Mouse (Mus musculus): ENCODE data around the gene Pigk.
"Not testable (repeated sequence)": the region's sequence is repeated elsewhere in the genome, so short reads cannot be mapped to it uniquely, and the experiment has no call there.

Gene Pigk

DNA sequence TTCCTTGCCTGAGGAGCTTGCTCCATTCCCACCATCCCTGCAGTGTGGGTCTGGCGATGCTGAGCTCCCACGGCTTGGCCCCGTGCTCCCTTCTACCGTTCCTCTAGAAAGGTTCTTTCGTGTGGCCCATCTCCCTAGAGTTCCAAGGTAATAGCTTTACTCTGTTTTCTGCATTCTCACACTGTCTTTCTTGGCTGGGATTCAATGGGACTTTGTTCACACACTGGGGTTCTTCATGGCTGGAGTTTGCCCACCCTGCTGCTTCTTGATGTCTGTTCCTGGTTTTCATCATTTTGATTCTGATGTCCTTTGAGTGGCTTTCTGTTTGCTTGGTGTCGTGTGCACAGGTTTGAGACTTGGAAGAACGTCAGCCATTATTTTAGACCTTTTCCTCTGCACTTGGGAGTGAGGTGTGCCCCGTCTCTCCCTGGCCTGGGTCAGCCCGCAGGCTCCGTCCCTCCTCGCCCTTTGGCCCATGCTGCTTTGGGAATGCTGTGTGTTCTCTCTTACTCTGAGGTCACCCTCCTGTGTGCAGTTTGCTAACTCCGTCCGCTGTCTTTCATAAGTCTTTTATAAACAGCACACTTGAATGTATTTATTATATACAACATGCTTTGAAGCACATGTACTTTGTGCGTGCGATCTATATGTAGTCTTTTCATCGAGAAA lies 63.1 kb downstream of the Pigk start:
- no peak for DNase-seq

DNA sequence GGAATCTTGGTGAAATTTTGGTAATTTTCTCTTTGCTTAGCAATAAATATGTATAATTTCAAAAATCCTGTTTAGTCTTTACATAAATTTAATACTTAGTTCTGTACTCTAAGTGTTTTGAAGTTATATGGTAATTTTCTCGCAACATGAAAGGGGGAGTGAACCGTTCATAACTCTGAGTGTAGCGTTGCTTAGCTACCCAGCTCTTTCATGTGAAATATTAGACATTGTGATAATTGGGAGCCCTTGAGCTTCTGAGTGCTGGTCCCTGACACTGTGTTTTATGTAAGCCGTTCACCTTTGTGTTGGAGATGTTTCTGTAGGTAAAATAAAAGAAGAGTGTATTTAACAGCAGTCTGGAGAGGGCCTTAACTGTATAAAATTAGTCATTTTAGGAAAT lies 65.9 kb downstream of the Pigk start:
- DNase-seq = no peak

DNA sequence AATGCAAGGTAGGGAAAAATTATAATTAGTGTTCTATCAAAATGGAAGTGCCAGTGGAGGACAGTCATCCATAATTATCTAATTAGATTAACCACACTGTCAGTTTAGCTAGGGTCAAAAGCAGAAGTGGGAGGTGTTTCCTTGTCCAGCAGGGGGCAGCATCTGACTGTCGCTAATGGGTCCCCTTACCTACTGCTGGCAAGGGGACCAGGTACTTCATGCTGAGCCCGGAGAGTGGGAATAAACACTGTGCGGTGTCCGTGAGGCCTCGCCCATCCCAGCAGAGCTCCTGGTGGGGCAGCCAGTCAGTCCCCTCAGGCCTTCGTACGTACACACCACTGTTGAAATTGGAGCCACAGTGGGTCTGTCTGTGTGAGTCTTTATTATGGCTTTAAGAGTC lies 69.9 kb downstream of the Pigk start:
- DNase-seq = peak; percentile 50

DNA sequence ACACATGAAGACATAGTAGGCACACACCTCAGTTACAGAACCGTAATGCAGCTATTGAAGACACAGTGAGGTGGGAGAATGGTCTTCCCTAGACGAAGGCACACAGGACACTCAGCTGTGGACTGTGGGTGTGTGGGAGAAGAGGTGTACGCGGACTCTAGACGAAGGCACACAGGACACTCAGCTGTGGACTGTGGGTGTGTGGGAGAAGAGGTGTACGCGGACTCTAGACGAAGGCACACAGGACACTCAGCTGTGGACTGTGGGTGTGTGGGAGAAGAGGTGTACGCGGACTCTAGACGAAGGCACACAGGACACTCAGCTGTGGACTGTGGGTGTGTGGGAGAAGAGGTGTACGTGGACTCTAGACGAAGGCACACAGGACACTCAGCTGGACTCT lies 70.5 kb downstream of the Pigk start:
- DNase-seq = not testable (repeated sequence)

DNA sequence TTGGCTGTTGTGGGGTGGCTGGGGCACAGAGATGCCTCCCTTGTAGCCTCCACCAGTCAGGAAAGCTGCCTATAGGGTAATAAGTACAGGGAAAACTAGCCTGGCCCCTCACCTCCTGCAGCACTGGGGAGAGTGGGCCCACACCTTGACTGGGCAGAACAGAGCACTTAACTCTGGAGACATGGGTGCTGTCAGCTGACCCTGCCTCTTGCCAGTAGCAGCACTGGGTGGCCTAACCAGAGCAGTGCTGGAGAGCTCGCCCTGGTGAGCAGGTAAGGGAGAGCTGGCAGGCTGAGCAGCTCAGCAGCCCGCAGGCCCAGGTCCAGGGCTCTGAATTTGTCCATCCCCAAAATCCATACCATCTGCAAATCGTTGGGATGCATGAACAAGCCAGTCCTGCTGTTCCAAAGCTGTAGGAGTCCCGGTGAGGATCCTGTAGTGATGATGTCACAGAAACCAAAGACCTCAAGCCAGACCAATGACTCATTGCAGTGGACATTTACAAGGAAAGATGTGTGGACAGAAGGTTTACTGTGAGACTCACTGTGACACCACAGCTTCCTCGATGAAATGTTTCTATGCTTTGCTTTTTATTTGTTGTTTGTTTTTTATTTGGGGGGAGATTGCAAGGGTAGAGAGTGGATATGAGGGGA lies 74.5 kb downstream of the Pigk start:
- DNase-seq = not testable (repeated sequence)

DNA sequence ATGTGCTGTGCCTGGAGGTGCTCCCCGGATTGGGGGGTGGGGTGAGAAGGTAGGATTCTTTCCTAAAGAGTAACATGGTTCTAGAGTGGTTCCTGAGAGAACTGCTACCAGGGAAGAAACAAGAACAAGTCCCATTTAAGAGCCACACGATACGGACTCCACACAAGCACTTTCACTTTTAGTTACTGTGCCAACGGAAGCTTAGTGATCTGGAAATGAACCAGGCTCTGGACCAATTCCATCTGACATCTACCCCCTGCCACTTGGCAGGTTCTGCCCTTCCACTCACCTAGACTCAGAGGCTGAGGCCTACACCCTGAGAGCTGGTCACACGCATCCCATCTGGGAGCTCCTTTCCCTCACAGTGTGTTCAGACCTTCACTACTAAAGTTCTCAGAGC lies 78.7 kb downstream of the Pigk start:
- DNase-seq = no peak

DNA sequence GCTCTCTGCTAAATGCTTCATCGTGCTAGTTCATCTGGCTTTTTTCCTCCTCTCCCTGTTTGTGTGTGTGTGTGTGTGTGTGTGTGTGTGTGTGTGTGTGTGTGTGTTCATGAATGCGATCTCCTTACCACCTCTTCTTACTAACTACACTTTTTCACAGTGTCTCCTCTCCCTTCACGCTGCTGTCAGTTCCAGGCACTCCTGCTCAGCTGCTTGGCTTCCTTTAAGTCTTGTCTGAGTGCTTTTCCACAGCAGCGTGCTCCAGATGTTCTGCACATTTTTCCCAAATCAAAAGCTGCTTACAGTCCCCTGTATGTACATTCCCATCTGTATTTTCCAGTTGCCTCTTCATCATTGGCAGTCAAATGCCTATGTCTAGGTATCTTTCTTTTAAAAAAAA lies 79.1 kb downstream of the Pigk start:
- no peak for DNase-seq

DNA sequence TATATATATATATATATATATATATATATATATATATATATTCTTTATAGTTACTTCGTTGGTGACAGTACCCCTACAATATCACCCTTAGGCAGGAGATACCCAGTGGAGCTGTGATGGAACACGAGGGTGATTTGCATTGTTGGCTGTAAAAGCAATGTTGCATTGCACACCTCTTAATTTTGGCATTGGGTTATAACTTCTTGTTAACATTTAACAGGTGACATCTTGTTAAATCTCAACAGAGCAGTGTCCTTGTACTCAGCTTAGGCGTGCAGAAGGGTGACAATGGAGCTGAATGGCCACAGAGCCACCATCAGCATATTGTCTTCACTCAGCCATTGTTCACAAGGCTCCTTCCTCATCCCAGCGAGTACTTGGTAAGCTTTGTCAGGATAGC lies 82.3 kb downstream of the Pigk start:
- no peak for DNase-seq

DNA sequence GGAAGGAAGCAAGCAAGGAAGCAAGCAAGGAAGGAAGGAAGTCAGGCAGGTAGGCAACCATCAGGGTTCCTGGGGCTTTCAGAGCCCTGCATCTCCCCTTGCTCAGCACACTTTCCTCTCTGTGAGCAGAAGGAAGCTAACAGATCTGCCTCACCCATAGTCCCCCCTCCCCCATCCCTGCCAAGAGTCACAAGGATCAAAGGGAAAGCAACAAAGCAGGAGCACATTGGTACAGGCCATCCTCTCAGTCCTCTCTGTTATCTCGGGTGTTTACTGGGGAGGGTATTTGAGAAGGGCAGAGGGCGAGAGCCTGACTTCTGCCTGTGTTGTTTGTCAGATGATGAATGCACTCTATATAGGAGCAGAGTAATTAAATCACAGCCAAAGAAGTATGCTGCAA lies 83.5 kb downstream of the Pigk start:
- no peak for DNase-seq

DNA sequence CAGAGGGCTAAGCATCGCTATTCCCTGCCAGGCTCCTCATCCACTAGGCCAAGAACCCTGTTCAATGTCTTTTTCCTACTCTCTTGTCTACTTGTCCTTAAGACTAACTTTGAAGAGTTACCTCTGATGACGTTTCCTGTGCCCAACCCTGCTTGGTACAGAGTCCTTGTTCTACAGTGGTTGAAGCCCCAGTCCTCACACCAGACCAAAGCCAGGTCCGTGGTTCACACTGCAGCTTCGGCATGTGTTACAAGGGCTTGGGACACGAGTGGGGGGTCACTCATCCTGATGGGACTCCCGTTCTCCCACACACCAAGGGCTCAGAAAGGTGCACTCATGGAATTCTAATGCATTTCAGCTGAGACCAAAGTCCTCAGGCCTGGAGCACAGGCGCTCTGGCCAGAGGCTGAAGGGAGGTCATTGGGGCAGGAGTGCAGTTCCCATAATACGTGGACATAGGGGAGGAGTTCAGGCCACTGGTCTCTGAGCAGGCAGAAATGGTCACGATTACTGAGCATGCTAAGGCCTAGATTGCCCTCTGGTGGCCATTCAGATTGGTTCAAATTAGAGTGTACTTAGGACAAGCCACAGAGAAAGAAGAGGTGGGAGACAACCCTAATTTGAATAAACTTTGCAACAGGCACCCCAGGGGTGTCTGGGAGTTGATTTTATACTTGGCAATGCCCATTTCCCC lies 86.0 kb downstream of the Pigk start:
- DNase-seq = no peak

DNA sequence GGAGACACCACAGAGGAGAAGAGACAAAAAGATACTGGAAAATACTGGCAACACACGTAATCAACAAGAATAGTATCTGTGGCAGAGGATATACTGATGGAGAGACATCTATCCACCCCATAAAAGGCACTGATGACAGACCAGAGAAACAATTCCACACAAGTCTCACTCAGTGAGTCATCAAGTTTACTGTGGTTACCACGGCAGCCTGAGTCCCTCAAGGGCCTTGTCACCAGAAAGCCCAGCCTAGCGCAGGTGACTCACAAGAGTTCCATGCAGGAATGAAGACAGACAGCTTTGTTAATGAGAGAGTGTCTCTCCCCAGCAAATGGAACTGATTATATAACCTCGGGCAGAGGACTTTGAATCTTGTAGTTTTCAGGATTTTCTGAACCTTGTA lies 100.0 kb downstream of the Pigk start:
- no peak for DNase-seq

DNA sequence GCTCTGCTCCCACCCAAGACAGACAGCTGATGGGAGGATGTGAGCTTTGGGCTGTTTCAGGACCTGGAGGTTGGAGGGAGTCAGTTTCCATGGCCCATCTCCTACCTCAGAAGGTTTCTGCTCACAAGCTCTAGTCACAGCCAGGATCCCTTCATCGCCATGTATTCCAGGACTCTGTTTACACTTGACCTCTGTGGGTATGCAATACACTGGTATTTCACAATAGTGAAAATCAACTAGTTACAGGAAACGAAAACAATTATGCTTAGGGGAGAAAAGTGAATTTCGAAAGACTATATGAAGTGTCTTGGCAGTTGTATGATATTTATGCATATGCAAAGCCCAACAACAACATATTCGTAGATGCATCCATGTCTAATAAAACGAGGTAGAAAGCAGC lies 101.2 kb downstream of the Pigk start:
- no peak for DNase-seq

DNA sequence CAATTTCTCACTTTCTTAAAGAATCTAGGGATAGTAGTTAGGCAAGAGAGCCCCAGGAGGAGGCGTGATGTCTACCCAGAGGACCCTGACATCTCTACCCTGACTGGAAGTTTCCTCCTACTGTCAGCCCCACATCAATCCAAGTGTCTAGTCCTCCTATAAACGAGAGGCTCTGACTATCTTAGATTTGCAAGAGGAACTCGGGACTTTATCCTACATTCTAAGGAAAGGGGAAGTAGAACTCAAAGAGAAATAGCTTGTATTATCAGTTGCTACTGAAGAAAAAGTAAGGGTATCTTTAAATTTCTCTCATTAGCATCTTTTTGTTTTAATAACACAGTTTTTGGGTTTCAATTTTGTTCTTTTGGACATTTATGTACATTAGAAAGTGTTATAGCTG lies 106.5 kb downstream of the Pigk start:
- DNase-seq = no peak

DNA sequence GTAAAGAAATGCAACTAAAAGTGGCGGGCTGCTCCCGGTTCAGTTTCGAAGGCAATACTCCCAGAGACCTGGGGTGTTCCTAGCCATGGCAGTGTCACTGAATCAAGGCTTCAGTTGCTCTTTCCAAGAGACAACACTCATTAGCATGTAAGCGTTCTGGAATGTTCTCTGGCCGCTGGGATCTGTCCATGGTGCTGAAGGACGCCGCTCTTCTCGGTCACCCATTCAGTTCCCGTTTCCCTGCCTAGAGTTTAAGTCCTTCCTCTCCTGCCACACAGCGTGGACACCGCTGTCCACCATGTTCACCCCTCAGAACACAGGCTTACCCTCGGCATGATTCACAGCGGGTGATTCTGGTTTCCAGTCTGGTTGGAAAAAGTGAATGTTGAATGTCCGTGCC lies 107.3 kb downstream of the Pigk start:
- DNase-seq = no peak

DNA sequence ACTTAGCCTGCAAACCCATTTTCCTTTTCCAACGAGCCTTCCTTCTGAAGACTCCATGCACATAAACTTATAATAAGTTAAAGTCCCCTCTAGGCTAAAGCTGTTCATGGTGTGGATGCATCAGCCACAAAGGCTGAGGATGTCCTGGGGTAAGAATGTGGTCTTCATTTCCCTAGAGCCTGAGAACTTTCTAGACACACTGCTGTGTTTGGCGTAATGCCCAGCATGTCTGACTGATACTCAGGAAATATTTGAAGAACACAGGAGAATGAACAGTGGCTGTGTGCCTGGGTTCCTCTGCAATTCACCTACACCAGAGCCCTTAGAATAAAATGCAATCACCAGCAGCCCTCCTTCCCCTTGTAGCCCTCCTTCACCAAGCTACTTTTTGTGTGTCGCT lies 117.5 kb downstream of the Pigk start:
- no peak for DNase-seq

DNA sequence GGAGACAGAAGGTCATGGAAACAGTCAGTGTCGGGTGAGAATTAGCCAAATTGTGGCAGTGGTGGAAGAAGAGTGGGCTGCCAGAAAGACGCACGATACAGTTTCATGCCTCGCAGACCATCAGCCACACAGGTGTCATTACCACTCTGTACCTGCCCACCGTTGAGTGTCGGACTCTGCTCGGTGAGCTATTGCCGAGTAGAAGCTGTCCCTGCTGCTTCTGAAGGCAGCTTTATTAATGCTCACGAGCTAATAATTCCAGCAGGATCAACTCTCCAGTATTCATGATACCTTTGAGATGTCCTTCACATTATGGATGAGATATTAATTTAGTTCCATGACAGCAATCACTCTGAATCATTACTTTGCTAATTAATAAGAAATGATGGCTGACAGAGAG lies 118.1 kb downstream of the Pigk start:
- no peak for DNase-seq

DNA sequence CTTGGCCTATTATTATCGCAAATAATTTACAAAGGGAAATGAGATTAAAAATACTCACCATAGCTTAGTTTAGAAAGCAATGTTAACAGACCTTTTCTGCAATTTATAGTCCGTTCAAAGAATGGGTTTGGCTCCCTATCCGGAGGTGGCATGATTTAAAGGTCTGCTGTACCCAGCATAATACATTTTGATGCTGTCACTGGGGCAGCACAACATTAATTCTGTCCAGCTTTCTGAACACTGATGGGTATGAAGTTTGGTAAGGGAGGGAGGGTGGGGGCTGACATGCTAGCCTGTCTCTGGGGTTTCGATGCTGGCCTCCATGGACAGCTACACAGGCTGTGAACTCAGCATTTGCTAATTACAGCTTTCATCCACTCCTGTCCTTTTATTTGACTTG lies 118.5 kb downstream of the Pigk start:
- DNase-seq = no peak

DNA sequence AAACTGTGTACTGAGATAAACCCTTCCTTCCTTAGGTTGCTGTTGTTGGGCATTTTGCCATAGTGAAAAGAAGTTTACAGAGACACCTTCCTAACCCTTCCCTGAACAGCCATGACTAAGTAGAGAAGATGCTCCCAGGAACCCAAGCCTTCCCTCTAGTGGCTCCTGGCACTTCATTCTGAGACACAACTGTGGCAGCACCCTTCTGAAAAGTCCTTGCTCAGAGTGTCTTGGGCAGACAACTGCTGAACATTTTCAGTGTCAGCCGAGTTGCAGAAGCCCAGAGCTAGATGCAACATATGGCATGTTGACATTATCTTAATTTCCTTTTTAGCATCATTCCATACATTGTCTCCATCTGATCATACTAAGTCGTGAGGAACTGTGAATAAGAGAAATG lies 123.5 kb downstream of the Pigk start:
- no peak for DNase-seq

DNA sequence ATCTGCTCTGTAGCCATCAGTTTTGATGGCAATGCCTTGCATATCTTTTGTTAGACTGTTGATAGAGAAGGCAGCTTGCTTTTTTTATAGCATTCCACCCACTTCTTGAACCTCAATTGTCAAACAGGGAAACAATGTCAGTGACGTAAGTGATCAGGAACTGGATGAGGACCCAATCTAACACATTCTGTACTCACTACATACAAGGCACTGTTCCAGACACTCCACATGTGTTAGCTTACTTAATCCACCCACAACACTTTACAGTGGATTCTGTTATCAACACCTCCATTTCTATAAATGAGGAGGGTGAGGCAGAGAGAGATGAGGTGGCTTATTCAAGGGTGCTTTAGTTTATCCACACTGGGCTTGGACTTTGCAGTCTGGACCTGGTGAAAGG lies 124.0 kb downstream of the Pigk start:
- no peak for DNase-seq

DNA sequence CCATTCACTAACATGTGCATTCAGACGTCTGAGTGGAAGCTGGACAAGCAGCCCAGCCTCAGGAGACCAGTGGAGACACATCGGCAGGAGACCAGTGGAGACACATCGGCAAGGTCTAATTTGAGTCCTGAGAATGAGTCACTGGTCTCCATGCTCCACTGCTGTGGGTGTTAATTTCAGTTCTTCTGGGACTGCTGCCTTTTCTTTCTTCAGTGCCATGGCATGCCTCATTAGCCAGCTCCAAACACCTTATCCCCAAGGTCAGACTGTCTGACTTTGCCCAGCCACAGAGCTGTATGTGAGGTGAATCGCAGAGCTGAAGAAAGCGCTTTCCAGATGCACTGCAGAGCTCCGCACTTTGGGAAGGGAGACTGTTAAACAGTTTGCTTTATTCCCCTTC lies 127.4 kb downstream of the Pigk start:
- DNase-seq = no peak

DNA sequence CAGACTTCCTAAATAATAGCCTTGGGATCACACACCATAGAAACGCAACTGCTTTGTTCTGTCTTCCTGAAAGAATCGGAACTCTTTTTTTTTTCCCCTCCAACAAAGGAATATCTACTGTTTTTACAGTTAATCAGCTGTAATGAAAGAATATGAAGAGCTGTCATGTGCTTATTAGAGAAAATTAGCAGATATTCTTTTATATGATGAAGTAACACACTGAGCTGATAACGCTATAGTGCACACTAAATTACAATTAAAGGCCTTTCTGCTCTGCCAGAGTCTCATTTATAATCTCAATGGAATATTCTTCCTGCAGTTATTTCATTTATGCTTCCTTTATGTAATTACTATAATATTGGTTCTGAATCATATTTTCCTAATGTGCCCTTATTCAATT lies 128.7 kb downstream of the Pigk start:
- no peak for DNase-seq

DNA sequence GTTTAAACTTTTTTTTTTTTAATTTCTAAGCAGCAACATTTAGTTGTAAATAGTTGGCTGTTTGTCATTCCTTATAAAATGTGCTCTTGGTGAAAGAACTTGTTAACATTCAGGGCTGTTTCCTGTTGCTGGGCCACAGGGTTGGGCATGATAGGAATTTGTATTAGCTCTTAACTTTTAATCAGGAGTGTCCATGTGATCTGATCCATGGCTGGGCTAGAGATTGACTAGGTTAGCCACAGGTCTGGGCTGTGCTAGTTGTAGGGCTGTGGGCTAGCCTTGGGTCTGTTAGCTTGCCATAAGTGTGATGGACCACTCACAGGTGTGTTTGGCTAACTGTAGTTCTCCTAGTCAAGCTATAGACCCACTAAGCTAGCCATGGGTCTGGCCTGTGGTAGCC lies 130.0 kb downstream of the Pigk start:
- DNase-seq = no peak

DNA sequence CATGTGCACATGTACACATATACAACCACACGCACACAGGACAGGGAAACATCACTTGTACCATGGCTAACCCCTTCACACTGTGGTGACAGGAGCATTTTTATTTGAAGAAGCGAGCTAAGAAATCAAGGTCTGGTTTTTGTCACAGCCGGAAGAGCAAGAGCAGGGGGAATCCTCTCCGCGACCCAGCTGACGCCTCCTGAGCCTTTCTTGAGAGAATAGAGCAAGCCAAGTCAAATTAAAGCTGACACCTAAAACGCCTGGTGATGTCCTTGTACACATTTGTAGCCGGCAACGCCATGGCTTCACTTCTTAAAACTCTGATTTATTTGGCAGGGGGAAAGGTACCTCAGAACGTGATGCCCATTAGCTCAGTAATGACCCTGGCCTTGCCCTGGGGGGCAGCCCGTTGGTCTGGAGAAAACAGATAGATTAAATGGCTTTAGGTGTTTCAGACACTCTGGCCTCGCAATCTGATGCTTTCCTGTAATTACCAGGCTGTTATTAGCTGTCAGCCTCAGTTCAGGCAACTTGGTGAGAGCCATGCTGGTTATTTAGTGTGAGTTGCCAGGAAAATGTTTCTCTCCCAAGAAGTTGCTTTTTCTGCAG lies 141.2 kb downstream of the Pigk start:
- no peak for DNase-seq

DNA sequence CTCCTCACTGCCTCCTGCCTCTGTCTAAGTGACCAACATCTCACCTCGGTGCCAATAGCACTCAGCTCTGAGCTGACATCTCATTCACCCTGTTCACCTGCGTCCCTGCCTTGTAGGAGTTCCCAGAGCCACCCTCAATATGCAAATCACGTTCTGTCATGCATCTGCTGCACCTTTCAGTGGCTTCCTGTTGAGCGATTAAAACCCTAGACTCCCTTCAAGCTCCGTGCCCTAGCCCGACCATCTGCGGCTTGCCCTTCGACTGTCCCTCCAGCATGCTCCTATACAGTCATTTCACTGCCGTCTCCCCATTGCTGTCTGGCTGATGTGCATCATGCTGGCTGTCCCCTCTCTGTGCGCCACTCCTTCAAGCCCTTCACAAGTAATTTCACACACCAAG lies 142.2 kb downstream of the Pigk start:
- no peak for DNase-seq
